Mouse (Mus musculus): ENCODE measurements around the gene Mphosph9.

DNA sequence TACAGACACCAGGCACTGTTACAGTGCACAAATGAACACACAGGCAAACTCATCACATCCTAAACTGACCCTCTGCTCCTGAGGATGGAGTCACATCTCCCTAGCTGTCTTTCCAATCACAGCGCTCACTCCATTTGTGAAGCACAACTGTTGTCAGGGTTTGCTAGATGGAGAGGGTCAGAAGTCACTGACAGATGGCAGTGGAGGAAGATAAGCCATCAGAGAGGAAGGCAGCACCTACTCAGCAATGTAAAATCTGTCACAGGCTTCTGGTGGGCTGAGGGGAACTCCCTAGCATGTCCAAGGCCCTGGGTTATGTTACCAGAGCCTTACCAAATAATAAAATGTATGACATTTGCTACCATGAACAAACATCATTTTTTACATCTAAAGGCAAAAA is 69.7 kb downstream of the Mphosph9 start:
- TF ChIP-seq CTCF (IDR thresholded peaks at IDR 0.05; ENCODE audit: low read depth, low read length) (no peak), POLR2A (IDR thresholded peaks at IDR 0.05; ENCODE audit: extremely low read depth, insufficient read depth, low read length) (no peak)

Measured in liver, adult 2 months (tissue).